Mouse (Mus musculus) cerebral cortex, adult 2 months (tissue): ENCODE measurements around the gene Akap9.

Experiments
- WGBS: fragments of 180-500 bp; shearing (Covaris S2); methylation state at CpG from one replicate; pipeline ENCODE4 v1.1.7; 2018; 5-methylcytosine and 5-hydroxymethylcytosine counted together

Gene Akap9

DNA sequence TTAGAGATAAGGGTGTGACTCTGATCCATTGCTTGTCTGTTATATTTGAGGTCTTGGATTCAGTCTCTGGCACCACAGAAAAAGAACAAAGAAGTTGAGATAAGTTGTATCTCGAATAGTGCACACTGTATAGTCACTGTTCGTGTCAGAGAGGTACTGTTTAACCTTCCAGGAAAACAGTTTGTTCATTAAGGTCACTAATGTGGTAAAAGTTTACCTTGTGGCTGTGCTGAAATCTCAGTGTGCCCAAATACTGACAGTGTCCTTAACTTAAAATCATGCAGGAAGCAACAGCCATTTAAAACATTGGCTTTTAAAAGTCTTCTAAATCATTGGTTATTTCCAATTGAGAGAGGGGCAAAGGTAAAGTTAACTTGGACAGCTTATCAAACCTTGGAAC, 43.1 kb downstream of the Akap9 start:
- WGBS = 92% methylated on average over 2 of the region's 2 CpGs

GRCm38 (mm10) chr5:3973764-3974163, 45.9 kb downstream of the Akap9 start:
- 56% methylated on average over 5 of the region's 5 CpGs for WGBS

DNA sequence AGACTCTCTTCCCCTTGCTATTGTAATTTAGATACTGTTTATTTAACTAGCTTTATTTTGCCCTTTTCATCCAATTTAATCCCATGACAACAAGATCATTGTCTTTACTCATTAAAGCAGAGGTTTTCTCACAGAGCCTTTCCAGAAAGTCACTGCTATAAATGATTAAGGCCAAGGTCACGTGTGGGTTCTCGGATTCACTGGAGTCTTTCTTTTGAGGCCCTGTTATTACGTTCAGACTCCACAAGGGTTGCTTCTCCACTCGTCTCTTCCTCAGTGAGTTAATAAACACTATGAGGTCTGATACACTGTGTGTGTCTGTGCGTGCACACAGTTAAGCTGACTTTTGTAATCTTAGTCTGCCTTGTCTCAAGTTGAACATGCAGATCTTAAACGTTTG, 47.0 kb downstream of the Akap9 start:
- WGBS = 74% methylated on average over 6 of the region's 6 CpGs

DNA sequence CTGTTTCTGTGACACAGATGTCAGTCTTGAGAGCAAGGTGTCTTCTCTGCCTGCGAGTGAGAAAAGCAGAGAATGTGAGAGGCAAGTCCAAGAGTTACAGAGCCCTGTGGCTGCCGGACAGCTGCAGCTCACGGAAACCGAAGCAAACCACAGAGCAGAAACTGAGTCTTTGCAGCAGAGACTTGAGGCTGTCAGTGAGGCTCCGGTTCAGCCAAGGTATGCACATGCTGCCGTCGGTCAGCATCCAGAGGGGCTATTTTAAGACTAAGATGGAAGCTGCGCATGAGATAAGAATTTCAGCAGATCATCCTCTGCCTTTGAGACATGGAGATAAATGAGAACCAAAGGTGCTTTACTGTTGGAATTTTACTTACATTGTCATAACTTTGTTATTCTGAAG, 48.3 kb downstream of the Akap9 start:
- WGBS = 90% methylated on average over 8 of the region's 8 CpGs

DNA sequence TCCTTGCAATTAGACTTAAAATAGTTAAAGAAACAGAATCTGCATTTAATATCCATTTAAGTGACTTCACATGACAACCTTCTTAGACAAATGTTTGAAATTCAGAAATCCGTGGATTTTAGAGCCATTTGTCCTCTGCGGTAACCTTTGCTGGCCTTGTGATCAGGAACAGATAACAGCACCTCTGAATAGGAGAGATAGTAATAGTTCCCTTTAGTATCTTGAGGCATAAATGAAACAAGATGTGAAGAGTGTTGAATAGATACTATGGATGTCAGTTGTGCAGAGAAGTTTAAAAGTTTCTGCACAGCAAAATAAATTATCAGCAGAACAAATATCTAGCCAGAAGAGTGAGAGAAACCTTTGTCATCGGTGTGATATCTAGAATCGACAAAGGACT, 50.0 kb downstream of the Akap9 start:
- 96% methylated on average over 4 of the region's 4 CpGs for WGBS

DNA sequence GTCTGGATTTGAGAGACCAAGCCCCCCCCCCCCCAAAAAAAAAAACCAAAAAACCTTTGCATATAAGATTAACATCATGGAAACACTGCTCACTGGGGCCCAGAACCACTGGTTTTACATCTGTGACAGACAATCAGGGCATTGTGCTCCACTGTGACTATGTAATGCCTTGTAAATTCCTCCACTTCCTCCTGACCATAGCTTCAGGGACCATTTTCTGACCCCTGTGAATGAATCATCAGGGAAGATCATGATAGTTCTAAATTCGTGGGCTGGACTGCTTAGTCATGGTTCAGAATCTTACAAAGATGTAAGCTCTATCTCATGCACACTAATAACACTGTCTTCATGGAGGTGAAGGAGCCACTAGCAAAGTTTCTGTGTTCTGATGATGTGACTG, 61.8 kb downstream of the Akap9 start:
- 84% methylated on average over 1 of the region's 1 CpGs for WGBS

- WGBS = 83% methylated on average over 1 of the region's 1 CpGs
Measured at GRCm38 (mm10) chr5:3990499-3990898, 62.6 kb downstream of the Akap9 start.

DNA sequence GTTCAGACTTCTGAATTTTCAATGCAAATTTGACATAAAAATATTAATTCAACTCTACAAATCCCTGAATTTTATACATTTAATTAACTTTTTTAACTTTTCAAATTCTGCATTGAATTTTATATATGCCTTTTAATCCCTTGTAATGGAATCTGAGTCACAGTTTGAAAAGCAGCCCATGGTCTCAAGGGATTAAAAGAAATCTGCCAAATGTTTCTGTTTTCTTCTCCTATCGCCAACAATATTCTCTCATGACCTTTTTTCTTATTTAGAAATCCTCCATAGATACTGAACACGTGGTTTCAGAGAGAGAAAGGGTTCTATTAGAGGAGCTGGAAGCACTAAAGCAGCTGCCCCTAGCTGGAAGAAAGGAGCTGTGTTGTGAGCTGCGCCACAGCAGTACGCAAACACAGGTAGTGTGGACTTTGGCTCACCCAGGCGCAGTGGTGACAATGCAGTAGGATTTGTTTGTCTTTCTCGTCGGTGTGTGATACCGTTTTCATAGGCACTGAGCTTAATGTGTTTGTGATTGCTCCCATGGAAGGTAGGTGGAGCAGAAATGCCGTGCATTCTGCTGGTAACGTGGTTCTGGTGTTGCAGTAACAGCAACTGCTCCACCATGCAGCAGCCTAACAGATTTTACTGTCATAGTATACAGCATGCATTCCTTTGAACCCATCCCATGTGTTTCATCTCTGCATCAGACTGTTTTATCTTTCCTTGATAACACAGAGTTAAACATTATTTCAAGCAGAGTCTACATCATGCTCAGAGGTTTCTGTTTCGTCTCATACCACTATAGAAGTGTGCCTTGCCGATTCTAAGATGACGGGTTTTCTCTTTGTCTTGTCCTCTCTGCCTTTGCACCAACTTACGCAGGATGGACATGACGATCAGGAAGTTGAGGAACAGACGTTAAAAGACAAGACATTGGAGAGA, 76.9 kb downstream of the Akap9 start:
- 84% methylated on average over 16 of the region's 16 CpGs for WGBS

- WGBS = 86% methylated on average over 3 of the region's 3 CpGs
Measured at GRCm38 (mm10) chr5:4006606-4007005, 78.8 kb downstream of the Akap9 start.

DNA sequence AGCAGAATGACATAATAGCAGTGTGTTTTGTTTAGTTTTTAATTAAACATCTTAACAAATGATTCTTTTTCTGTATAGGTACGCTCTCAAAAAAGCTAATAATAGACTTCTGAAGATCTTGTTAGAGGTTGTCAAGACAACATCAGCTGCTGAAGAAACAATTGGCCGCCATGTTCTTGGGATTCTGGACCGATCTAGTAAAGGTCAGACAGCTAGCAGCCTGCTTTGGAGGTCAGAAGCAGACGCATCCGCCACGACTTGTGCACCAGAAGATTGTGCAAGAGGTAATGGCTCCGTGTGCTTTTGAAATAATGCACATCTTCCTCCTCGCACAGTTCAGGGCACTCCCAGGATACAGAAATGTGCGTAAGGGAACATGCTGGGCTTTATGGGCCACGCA, 80.4 kb downstream of the Akap9 start:
- 87% methylated on average over 10 of the region's 10 CpGs for WGBS

DNA sequence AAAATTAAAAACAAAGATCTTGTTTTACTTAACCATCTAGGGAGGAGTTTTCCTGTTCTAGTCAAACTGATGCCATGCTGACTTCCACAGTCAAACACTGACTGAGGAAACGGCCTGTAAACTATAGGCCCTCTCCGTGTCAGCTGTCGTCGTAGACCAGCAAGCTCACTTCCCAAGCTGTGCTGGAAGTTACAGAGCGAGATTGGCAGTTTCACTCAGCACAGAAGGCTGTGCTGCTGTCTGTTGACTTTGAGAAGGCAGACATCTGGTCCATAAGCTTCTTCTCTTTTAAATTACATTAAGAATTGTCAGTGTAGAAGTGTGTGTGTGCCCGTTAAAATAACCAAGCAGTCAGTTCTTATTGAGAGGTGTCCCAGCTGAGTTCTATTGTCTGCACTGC, 81.7 kb downstream of the Akap9 start:
- 52% methylated on average over 6 of the region's 6 CpGs for WGBS

DNA sequence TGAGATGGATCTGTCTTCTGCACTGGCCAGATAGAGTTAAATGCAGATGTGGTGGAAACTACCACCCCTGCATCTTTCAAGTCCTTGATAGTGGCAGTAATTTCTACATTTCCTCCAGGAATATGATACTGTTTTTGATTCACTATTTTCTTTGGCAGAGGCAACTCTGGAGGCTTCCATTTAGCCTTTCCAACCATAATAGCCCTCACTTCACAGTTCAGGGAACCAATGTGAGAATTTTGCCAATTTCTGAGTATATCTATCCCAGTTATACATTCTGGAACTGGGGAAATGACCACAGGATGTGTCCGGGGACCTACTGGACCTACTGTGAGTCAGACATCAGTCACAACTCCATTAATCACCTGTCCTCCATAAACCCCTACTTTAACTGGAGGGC, 89.8 kb downstream of the Akap9 start:
- 90% methylated on average over 1 of the region's 1 CpGs for WGBS

- 93% methylated on average over 4 of the region's 4 CpGs for WGBS
Measured at GRCm38 (mm10) chr5:4019377-4019776, 91.5 kb downstream of the Akap9 start.

- WGBS = 95% methylated on average over 1 of the region's 1 CpGs
Measured at GRCm38 (mm10) chr5:4020018-4020417, 92.2 kb downstream of the Akap9 start.

DNA sequence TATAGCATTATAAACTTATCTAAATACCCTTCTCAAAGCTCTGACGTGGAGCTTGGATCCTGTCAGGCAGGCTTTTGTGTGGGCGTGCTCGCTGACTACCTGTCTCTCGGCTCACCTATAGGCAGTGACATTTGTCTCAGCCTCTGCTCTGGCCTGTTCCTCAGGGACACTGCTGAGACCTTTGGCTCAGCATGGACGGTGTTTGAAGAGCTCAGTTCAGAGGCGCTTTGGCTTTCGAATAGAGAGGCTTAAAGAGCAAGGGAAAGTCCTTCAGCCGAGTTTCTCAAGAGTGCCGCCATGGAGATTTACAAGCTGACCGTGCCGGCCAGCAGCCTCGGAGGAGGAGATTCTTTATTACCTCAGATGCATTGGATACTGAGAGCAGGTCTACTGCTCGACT, 95.3 kb downstream of the Akap9 start:
- WGBS = 83% methylated on average over 13 of the region's 13 CpGs

GRCm38 (mm10) chr5:4023742-4024681, 96.2 kb downstream of the Akap9 start:
- 64% methylated on average over 16 of the region's 16 CpGs for WGBS

DNA sequence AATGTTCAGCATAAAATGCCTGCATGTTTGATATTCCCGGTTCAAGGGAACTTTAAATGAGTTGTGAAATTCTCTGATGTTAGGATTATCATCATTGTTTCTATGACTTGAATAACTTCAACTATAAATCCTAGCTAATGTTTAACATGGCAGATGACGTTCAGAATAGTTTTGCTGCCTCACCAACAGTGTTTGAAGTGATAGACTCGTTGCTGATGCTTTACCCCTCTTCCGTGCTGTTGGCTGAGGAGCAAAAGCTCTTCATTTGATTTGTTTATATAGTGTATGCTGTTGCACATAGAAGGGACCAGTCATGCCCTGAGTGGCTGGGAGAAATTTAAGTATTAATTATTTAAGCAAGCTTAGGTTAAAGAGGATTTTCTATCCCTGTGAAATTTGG, 96.9 kb downstream of the Akap9 start:
- WGBS = 65% methylated on average over 4 of the region's 4 CpGs

- 72% methylated on average over 1 of the region's 1 CpGs for WGBS
Measured at GRCm38 (mm10) chr5:4026336-4026735, 98.5 kb downstream of the Akap9 start.

- 93% methylated on average over 6 of the region's 6 CpGs for WGBS
Measured at GRCm38 (mm10) chr5:4028486-4029173, 100.8 kb downstream of the Akap9 start.

GRCm38 (mm10) chr5:4031846-4032245, 104.0 kb downstream of the Akap9 start:
- WGBS = 85% methylated on average over 4 of the region's 4 CpGs

GRCm38 (mm10) chr5:4036686-4037085, 108.8 kb downstream of the Akap9 start:
- WGBS = 86% methylated on average over 9 of the region's 9 CpGs

GRCm38 (mm10) chr5:4039351-4039750, 111.5 kb downstream of the Akap9 start:
- WGBS = 86% methylated on average over 8 of the region's 8 CpGs
